Mouse (Mus musculus): Measurements from ENCODE around the gene Fam83g. TPM values are rescaled to one million over a fixed set of nuclear protein-coding genes. Genes with fewer than 3 reads are reported as not detected.
A peak's percentile ranks its signal among the peaks of the same experiment; 100 is the strongest.

Gene Fam83g
- polyA plus RNA-seq, 1 experiment from 2014 or later = 20.7 TPM

DNA sequence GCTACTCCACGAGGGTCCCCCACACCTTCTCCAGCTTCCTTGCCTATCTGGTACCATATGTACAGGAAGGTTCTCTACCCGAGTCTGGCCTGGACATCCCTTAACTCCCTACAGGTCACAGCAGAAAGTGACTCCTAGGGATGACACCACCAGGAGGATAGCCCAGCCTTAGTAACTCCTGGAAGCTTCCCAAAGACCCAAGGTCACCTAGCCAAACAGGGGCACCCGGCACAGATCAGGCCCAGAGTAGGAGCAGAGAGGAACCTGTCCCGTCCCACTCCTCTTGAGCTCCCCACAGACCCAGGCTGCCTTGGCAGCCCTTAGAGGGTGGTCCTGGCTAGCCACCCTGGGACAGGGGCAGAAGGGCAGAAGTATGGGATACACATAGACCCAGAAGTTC, 18.5 kb upstream of the Fam83g start:
- H3K27me3 ChIP-seq (replicated peaks; ENCODE audit: control insufficient read depth, insufficient read depth, low read length) = no peaks in the 10 kb centered on the region
- 80% methylated on average over 4 of the region's 4 CpGs for WGBS
- 0 out of 2 replicates have a peak, but pooled peaks cover 2% of the 10 kb centered on the region for H3K4me1 ChIP-seq (replicated peaks; ENCODE audit: control insufficient read depth, insufficient read depth, low read length)
- H3K4me3 ChIP-seq (ENCODE audit: low read depth, low read length) = no peak overlapping the region
- no peak overlapping the region for H3K27ac ChIP-seq (ENCODE audit: low read depth, low read length)
- H3K9me3 ChIP-seq (ENCODE audit: control insufficient read depth) = no peaks in the 10 kb centered on the region
- no peak overlapping the region for H3K4me2 ChIP-seq (replicated peaks; ENCODE audit: low read depth)
- TF ChIP-seq CTCF (IDR thresholded peaks at IDR 0.05; ENCODE audit: low read depth) = no peak
- H3K36me3 ChIP-seq (ENCODE audit: control insufficient read depth, insufficient read depth) = no peaks in the 10 kb centered on the region
- H3K9ac ChIP-seq (ENCODE audit: low read depth, low read length) = no peak overlapping the region
- no peak for ATAC-seq

DNA sequence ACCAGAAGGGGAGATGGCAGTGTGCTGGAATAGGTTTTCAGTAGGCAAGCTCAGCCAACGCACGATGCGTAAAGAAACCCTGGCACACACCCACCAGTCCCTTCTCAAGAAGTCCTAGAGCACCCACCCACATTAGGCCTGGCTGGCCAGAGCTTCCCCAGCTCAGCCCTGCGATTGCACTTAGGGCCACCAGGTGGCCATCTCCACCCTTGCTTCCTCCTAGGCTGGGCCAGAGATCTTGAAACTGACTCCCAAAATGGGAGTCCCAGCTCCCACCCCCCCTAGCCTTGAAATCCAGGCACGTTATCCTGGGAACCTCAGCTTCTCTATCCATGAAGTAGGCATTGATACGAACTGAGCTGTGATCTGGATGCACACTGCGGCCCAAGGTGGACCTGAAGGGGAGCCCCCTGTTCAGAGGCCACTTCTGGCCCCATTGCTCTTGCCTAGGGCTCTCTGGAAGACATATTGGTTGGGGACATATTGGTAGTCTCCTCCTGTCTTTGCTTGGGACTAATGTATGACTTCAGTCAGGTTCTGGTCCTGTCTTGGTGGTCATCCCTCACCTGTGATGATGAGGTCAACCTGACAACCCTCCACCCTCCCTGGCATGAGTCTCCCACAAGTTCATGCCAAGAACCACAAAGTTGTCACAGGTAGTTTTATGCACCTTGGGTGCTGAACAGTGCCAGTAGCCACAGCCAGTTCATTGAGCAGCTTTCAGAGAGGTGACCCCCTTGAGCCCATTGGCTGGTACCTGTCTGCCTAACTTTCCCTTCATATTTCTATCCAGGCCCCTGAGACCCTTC, 17.7 kb upstream of the Fam83g start:
- peak; percentile 93 for TF ChIP-seq CTCF (IDR thresholded peaks at IDR 0.05; ENCODE audit: low read depth)
- 49% methylated on average over 7 of the region's 7 CpGs for WGBS
- no peak for ATAC-seq
- Histone ChIP-seq H3K4me1 (replicated peaks; ENCODE audit: control insufficient read depth, insufficient read depth, low read length) (peaks cover 5% of the 10 kb centered on the region; the same call in 1 of the 2 replicates), H3K27me3 (replicated peaks; ENCODE audit: control insufficient read depth, insufficient read depth, low read length) (no peaks in the 10 kb centered on the region), H3K9me3 (ENCODE audit: control insufficient read depth) (no peaks in the 10 kb centered on the region), H3K4me2 (replicated peaks; ENCODE audit: low read depth) (no peak overlapping the region), H3K9ac (ENCODE audit: low read depth, low read length) (no peak overlapping the region), H3K36me3 (ENCODE audit: control insufficient read depth, insufficient read depth) (no peaks in the 10 kb centered on the region), H3K4me3 (ENCODE audit: low read depth, low read length) (no peak overlapping the region), H3K27ac (ENCODE audit: low read depth, low read length) (no peak overlapping the region)

GRCm38 (mm10) chr11:61667248-61667647, 16.6 kb upstream of the Fam83g start:
- Histone ChIP-seq H3K4me1 (replicated peaks; ENCODE audit: control insufficient read depth, insufficient read depth, low read length) (peaks cover 10% of the 10 kb centered on the region; the same call in 1 of the 2 replicates), H3K9me3 (ENCODE audit: control insufficient read depth) (no peaks in the 10 kb centered on the region), H3K9ac (ENCODE audit: low read depth, low read length) (no peak overlapping the region), H3K27me3 (replicated peaks; ENCODE audit: control insufficient read depth, insufficient read depth, low read length) (no peaks in the 10 kb centered on the region), H3K4me2 (replicated peaks; ENCODE audit: low read depth) (no peak overlapping the region), H3K36me3 (ENCODE audit: control insufficient read depth, insufficient read depth) (no peaks in the 10 kb centered on the region), H3K4me3 (ENCODE audit: low read depth, low read length) (no peak overlapping the region), H3K27ac (ENCODE audit: low read depth, low read length) (no peak overlapping the region)
- no peak for TF ChIP-seq CTCF (IDR thresholded peaks at IDR 0.05; ENCODE audit: low read depth)
- ATAC-seq = no peak
- WGBS = 89% methylated on average over 5 of the region's 5 CpGs

DNA sequence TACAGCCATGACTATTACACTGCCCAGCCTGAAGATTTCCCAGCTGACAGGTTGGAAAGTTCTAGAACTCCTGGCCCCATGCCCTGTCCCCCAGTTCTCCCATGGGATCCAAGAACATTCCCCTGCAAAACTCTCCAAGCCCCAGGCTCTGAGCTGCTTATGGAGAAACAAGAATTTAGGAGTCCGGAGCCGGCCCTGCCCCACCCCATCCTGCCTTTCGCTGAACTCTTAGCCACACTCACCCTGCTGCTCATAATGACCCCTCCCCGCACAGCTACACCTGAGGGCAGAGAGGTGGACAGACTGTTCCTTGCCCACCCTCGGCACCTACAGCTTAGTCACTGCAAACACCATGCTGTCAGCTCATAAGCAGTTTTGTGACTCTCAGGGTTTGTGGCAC, 16.1 kb upstream of the Fam83g start:
- H3K4me3 ChIP-seq (ENCODE audit: low read depth, low read length) = no peak overlapping the region
- H3K27ac ChIP-seq (ENCODE audit: low read depth, low read length) = peak overlapping the region; percentile 2; the same call in 1 of the 2 replicates
- 49% methylated on average over 5 of the region's 5 CpGs for WGBS
- no peak for ATAC-seq
- no peak for TF ChIP-seq CTCF (IDR thresholded peaks at IDR 0.05; ENCODE audit: low read depth)
- H3K27me3 ChIP-seq (replicated peaks; ENCODE audit: control insufficient read depth, insufficient read depth, low read length) = no peaks in the 10 kb centered on the region
- no peaks in the 10 kb centered on the region for H3K36me3 ChIP-seq (ENCODE audit: control insufficient read depth, insufficient read depth)
- no peaks in the 10 kb centered on the region for H3K9me3 ChIP-seq (ENCODE audit: control insufficient read depth)
- H3K9ac ChIP-seq (ENCODE audit: low read depth, low read length) = no peak overlapping the region
- peaks cover 10% of the 10 kb centered on the region; the same call in 1 of the 2 replicates for H3K4me1 ChIP-seq (replicated peaks; ENCODE audit: control insufficient read depth, insufficient read depth, low read length)
- no peak overlapping the region for H3K4me2 ChIP-seq (replicated peaks; ENCODE audit: low read depth)

DNA sequence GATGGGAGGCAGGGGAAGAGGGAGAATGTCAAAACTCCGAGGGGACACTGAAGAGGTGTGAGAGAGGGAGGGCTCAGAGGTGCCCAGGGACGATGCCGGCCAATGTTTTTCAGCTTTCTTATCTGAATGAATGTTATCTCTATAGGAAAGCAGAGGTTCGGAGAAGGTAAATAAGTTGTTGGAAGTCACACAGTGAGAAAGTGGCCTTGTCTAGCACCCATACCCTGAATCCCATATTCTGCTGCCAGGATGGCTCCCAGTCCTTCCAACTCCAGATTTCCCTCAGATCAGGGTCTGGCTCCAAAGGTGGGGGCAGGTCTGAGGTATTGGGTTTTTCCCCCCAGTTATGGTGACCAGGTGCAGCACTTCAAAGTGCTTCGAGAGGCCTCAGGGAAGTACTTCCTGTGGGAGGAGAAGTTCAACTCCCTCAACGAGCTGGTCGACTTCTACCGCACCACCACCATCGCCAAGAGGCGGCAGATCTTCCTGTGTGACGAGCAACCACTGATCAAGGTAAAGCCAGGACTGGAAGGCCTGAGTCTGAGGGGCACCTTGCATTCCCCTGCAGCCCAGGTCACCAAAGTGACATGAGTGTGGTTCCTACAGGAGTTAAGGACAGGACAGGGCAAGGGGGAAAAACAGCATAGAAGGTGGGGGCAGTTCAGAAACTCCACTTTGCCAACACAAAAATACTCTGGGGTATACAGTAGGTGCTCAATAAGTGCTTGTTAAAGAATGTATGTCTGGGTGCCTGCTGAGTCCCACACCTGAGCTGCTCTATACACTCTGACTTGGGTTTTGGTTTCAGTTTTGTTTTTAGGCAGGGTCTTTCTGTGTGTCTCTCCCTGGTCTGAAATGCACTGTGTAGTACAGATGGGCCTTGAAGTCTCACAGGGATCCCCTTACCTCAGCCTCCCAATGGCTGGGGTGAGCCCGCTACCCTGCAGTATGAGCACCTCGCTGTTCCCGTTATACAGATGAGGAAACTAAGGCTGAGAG, 14.1 kb upstream of the Fam83g start:
- H3K4me1 ChIP-seq (replicated peaks; ENCODE audit: control insufficient read depth, insufficient read depth, low read length) = peaks cover 17% of the 10 kb centered on the region; the same call in 1 of the 2 replicates
- H3K4me2 ChIP-seq (replicated peaks; ENCODE audit: low read depth) = no peak overlapping the region
- H3K4me3 ChIP-seq (ENCODE audit: low read depth, low read length) = no peak overlapping the region
- no peaks in the 10 kb centered on the region for H3K9me3 ChIP-seq (ENCODE audit: control insufficient read depth)
- no peak for ATAC-seq
- no peak for TF ChIP-seq CTCF (IDR thresholded peaks at IDR 0.05; ENCODE audit: low read depth)
- 44% methylated on average over 14 of the region's 14 CpGs for WGBS
- H3K27me3 ChIP-seq (replicated peaks; ENCODE audit: control insufficient read depth, insufficient read depth, low read length) = no peaks in the 10 kb centered on the region
- H3K9ac ChIP-seq (ENCODE audit: low read depth, low read length) = no peak overlapping the region
- no peak overlapping the region for H3K27ac ChIP-seq (ENCODE audit: low read depth, low read length)
- no peaks in the 10 kb centered on the region for H3K36me3 ChIP-seq (ENCODE audit: control insufficient read depth, insufficient read depth)
